Mouse (Mus musculus) G1E (cell line): ENCODE measurements around the gene Cdkal1. TPM values are rescaled to one million over a fixed set of nuclear protein-coding genes. Genes with fewer than 3 reads are reported as not detected.

ENCODE experiments used
- ATAC-seq: 2 replicates; pipeline ENCODE4 v1.8.0; 2016; ENCODE audit warnings: mild to moderate bottlenecking; ENCODE audit not compliant: insufficient number of reproducible peaks, poor library complexity, low FRiP score, severe bottlenecking; ENCODE audit errors: extremely low read depth
- DNase-seq: peaks from one replicate; pipeline ENCODE4 v3.0.0; 2012; ENCODE audit warnings: low spot score
- H3K27me3 ChIP-seq: 2 replicates; pipeline ENCODE4 v1.6.1; 2012; ENCODE audit warnings: mild to moderate bottlenecking, low read length, inconsistent platforms; ENCODE audit not compliant: insufficient read depth
- H3K36me3 ChIP-seq: replicated peaks from 2 replicates; pipeline ENCODE3; 2012; ENCODE audit warnings: mild to moderate bottlenecking, inconsistent platforms
- H3K4me1 ChIP-seq: 2 replicates; pipeline ENCODE4 v1.6.1; 2012; ENCODE audit warnings: low read depth, low read length, inconsistent platforms, mixed read lengths; ENCODE audit not compliant: insufficient read depth
- H3K4me3 ChIP-seq: 2 replicates; pipeline ENCODE4 v1.5.1; 2012; ENCODE audit warnings: low read depth, mild to moderate bottlenecking, inconsistent platforms, low read length, moderate library complexity, mixed read lengths
- H3K9me3 ChIP-seq: replicated peaks from 2 replicates; pipeline ENCODE4 v1.6.1; 2012; ENCODE audit warnings: inconsistent platforms
- CTCF ChIP-seq: IDR thresholded peaks from 2 replicates; pipeline ENCODE4 v1.5.1; 2012; ENCODE audit warnings: low read depth, low read length, inconsistent platforms, mixed read lengths
- GATA1 ChIP-seq: IDR thresholded peaks from 2 replicates; pipeline ENCODE4 v1.6.1; 2012; ENCODE audit warnings: borderline replicate concordance, low read length, inconsistent platforms, mixed read lengths
- GATA2 ChIP-seq: IDR thresholded peaks from 2 replicates; pipeline ENCODE4 v1.6.1; 2012; ENCODE audit warnings: low read depth, low read length, inconsistent platforms, borderline replicate concordance
- POLR2AphosphoS5 ChIP-seq: IDR thresholded peaks from 2 replicates; pipeline ENCODE4 v1.6.1; 2012; ENCODE audit warnings: low read depth, low read length, inconsistent platforms; ENCODE audit not compliant: insufficient replicate concordance
- TAL1 ChIP-seq: conservative IDR thresholded peaks from 2 replicates; pipeline ENCODE4 v1.6.1; 2012; ENCODE audit warnings: low read depth, low read length, inconsistent platforms, mixed read lengths
- polyA plus RNA-seq: library from polyadenylated mRNA; stranded (reverse); fragments of >175 nt; gene quantifications from 2 replicates; pipeline ENCODE4 v1.2.3, GENCODE M21; 2012
- total RNA-seq, 2 experiments: library from RNA; stranded (forward) in 1 of 2; stranded (reverse) in 1 of 2; fragments of 200-1000 nt in 1 of 2; fragments of >200 nt in 1 of 2; fragmentation: Nextera tagmentation in 1 of 2; gene quantifications; 2 replicates each; pipeline ENCODE4 v1.2.3; 2014 to 2017

Cdkal1 gene
- total and polyA plus RNA-seq, 3 experiments = 0.98 to 53.9 (median 35.6) TPM

- Histone ChIP-seq H3K9me3 (no peaks in the 10 kb centered on the region), H3K27me3 (peaks cover 13% of the 10 kb centered on the region; the same call in 1 of the 2 replicates), H3K4me1 (no peaks in the 10 kb centered on the region), H3K36me3 (no peaks in the 10 kb centered on the region), H3K4me3 (no peak overlapping the region)
- ATAC-seq (no peak), DNase-seq (no peak)
- TF ChIP-seq CTCF (no peak), TAL1 (no peak), GATA2 (no peak), POLR2AphosphoS5 (no peak), GATA1 (no peak)
These were observed 645.1 kb downstream of the Cdkal1 start for GRCm38 (mm10) chr13:29210159-29211021.

GRCm38 (mm10) chr13:29208749-29209148 is 646.7 kb downstream of the Cdkal1 start:
- Histone ChIP-seq H3K9me3 (no peaks in the 10 kb centered on the region), H3K36me3 (no peaks in the 10 kb centered on the region), H3K4me1 (no peaks in the 10 kb centered on the region), H3K27me3 (peaks cover 10% of the 10 kb centered on the region; the same call in 1 of the 2 replicates), H3K4me3 (no peak overlapping the region)
- DNase-seq (no peak), ATAC-seq (no peak)
- TF ChIP-seq POLR2AphosphoS5 = no peak

- no peak for TF ChIP-seq GATA2
- no peak for TF ChIP-seq CTCF
- TF ChIP-seq GATA1 = no peak
- no peak for TF ChIP-seq POLR2AphosphoS5
- no peak for TF ChIP-seq TAL1
- DNase-seq (no peak), ATAC-seq (no peak)
- no peaks in the 10 kb centered on the region for H3K9me3 ChIP-seq
- H3K4me3 ChIP-seq = no peak overlapping the region
- H3K4me1 ChIP-seq = no peaks in the 10 kb centered on the region
- peaks cover 6% of the 10 kb centered on the region; the same call in 1 of the 2 replicates for H3K27me3 ChIP-seq
- H3K36me3 ChIP-seq = no peaks in the 10 kb centered on the region
These were observed 651.6 kb downstream of the Cdkal1 start for GRCm38 (mm10) chr13:29203856-29204255.

GRCm38 (mm10) chr13:29203426-29203825 is 652.0 kb downstream of the Cdkal1 start:
- Histone ChIP-seq H3K27me3 (peaks cover 6% of the 10 kb centered on the region; the same call in 1 of the 2 replicates), H3K4me3 (no peak overlapping the region), H3K36me3 (no peaks in the 10 kb centered on the region), H3K9me3 (no peaks in the 10 kb centered on the region), H3K4me1 (no peaks in the 10 kb centered on the region)
- DNase-seq (no peak), ATAC-seq (no peak)
- TF ChIP-seq CTCF (no peak), GATA2 (no peak), TAL1 (no peak), POLR2AphosphoS5 (no peak), GATA1 (no peak)

- Histone ChIP-seq H3K4me1 (no peaks in the 10 kb centered on the region), H3K36me3 (no peaks in the 10 kb centered on the region), H3K27me3 (peaks cover 6% of the 10 kb centered on the region; the same call in 1 of the 2 replicates), H3K4me3 (no peak overlapping the region), H3K9me3 (no peaks in the 10 kb centered on the region)
- ATAC-seq (no peak), DNase-seq (no peak)
- TF ChIP-seq POLR2AphosphoS5 (no peak), TAL1 (no peak), GATA1 (no peak), CTCF (no peak), GATA2 (no peak)
These were observed 652.9 kb downstream of the Cdkal1 start for GRCm38 (mm10) chr13:29202562-29202961.

- no peaks in the 10 kb centered on the region for H3K36me3 ChIP-seq
- no peak for DNase-seq
- no peak for TF ChIP-seq TAL1
- no peak for TF ChIP-seq GATA2
- TF ChIP-seq GATA1 = no peak
- ATAC-seq = no peak
- H3K27me3 ChIP-seq = peaks cover 4% of the 10 kb centered on the region; the same call in 1 of the 2 replicates
- H3K9me3 ChIP-seq = no peaks in the 10 kb centered on the region
- no peaks in the 10 kb centered on the region for H3K4me1 ChIP-seq
- no peak overlapping the region for H3K4me3 ChIP-seq
These were observed 655.8 kb downstream of the Cdkal1 start for GRCm38 (mm10) chr13:29199679-29200078.
